Mouse (Mus musculus) embryonic facial prominence, embryonic 14.5 days (tissue): ENCODE data around the gene Atp6v0e. TPM values are rescaled to one million over a fixed set of nuclear protein-coding genes. Genes with fewer than 3 reads are reported as not detected.

Experiments used
- ATAC-seq: fragments of 200-750 bp; cut with Nextera tagmentation; 2 replicates; pipeline ENCODE4 v1.8.0; 2017; ENCODE audit warnings: low read depth, moderate number of reproducible peaks, moderate TSS enrichment
- DNase-seq: peaks from one replicate; pipeline ENCODE4 v3.0.0-alpha.2; 2015; ENCODE audit warnings: low spot score
- H3K27ac ChIP-seq: fragments of 300-500 bp; sonication (generic); replicated peaks from 2 replicates; pipeline ENCODE4 v1.5.1; 2014; ENCODE audit warnings: low read depth, mild to moderate bottlenecking, low read length, moderate library complexity
- H3K27me3 ChIP-seq: fragments of 300-500 bp; sonication (generic); replicated peaks from 2 replicates; pipeline ENCODE4 v1.6.1; 2014; ENCODE audit warnings: low read length; ENCODE audit not compliant: control insufficient read depth, insufficient read depth
- H3K36me3 ChIP-seq: fragments of 300-500 bp; sonication (generic); 2 replicates; pipeline ENCODE4 v1.6.1; 2014; ENCODE audit warnings: low read length, mixed read lengths; ENCODE audit not compliant: control insufficient read depth, insufficient read depth
- H3K4me1 ChIP-seq: fragments of 300-500 bp; sonication (generic); 2 replicates; pipeline ENCODE4 v1.6.1; 2014; ENCODE audit warnings: antibody characterized with exemption, low read length; ENCODE audit not compliant: control insufficient read depth, insufficient read depth
- H3K4me2 ChIP-seq: fragments of 300-500 bp; sonication (generic); 2 replicates; pipeline ENCODE4 v1.6.1; 2014; ENCODE audit warnings: low read depth, mild to moderate bottlenecking, low read length, moderate library complexity, mixed read lengths
- H3K4me3 ChIP-seq: fragments of 300-500 bp; sonication (generic); 2 replicates; pipeline ENCODE4 v1.5.1; 2014; ENCODE audit warnings: low read depth, mild to moderate bottlenecking, low read length
- H3K9ac ChIP-seq: fragments of 300-500 bp; sonication (generic); 2 replicates; pipeline ENCODE4 v1.6.1; 2014; ENCODE audit warnings: low read depth, mild to moderate bottlenecking, low read length, moderate library complexity, mixed read lengths
- H3K9me3 ChIP-seq: fragments of 300-500 bp; sonication (generic); 2 replicates; pipeline ENCODE4 v1.6.1; 2016; ENCODE audit warnings: low read length; ENCODE audit not compliant: control insufficient read depth
- WGBS: fragments of 180-500 bp; shearing (Covaris S2); extraction: QIAGEN DNeasy Blood & Tissue Kit; methylation state at CpG from one replicate; pipeline ENCODE4 v1.1.7; 2014; 5-methylcytosine and 5-hydroxymethylcytosine counted together
- polyA plus RNA-seq: library from polyadenylated mRNA; unstranded; fragments of >200 nt; fragmentation: Nextera tagmentation; extraction: Ambion mirVana; gene quantifications from 2 replicates; pipeline ENCODE4 v1.2.1, GENCODE M21; 2014

Gene Atp6v0e
- polyA plus RNA-seq, 1 experiment from 2014 or later, result 261 TPM

GRCm38 (mm10) chr17:26621912-26622311, 41.1 kb upstream of the Atp6v0e start:
- no peak overlapping the region for H3K4me2 ChIP-seq
- H3K9me3 ChIP-seq, result no peaks in the 10 kb centered on the region
- H3K27ac ChIP-seq, result no peak overlapping the region
- WGBS, result 84% methylated on average over 5 of the region's 5 CpGs
- no peaks in the 10 kb centered on the region for H3K4me1 ChIP-seq
- H3K4me3 ChIP-seq, result no peak overlapping the region
- H3K9ac ChIP-seq, result no peak overlapping the region
- ATAC-seq, result no peak
- peaks cover 59% of the 10 kb centered on the region for H3K36me3 ChIP-seq
- no peaks in the 10 kb centered on the region for H3K27me3 ChIP-seq
- DNase-seq, result no peak

- DNase-seq (no peak), ATAC-seq (no peak)
- Histone ChIP-seq H3K27ac (no peak overlapping the region), H3K9ac (no peak overlapping the region), H3K36me3 (peaks cover 68% of the 10 kb centered on the region), H3K4me2 (no peak overlapping the region), H3K4me3 (no peak overlapping the region), H3K27me3 (no peaks in the 10 kb centered on the region), H3K4me1 (no peaks in the 10 kb centered on the region), H3K9me3 (no peaks in the 10 kb centered on the region)
- WGBS, result 80% methylated on average over 6 of the region's 6 CpGs
Measured at GRCm38 (mm10) chr17:26623991-26624390, 39.0 kb upstream of the Atp6v0e start.

GRCm38 (mm10) chr17:26624999-26625398, 38.0 kb upstream of the Atp6v0e start:
- H3K9me3 ChIP-seq, result no peaks in the 10 kb centered on the region
- 91% methylated on average over 10 of the region's 10 CpGs for WGBS

GRCm38 (mm10) chr17:26625521-26626010, 37.5 kb upstream of the Atp6v0e start:
- H3K4me2 ChIP-seq, result no peak overlapping the region
- no peaks in the 10 kb centered on the region for H3K4me1 ChIP-seq
- H3K9ac ChIP-seq, result no peak overlapping the region
- ATAC-seq (no peak), DNase-seq (no peak)
- 94% methylated on average over 2 of the region's 2 CpGs for WGBS
- H3K27ac ChIP-seq, result no peak overlapping the region
- H3K27me3 ChIP-seq, result no peaks in the 10 kb centered on the region
- peaks cover 76% of the 10 kb centered on the region for H3K36me3 ChIP-seq
- H3K4me3 ChIP-seq, result no peak overlapping the region
- H3K9me3 ChIP-seq, result no peaks in the 10 kb centered on the region

More at GRCm38 (mm10) chr17:26624999-26625398, 38.0 kb upstream of the Atp6v0e start:
- Histone ChIP-seq H3K27ac (no peak overlapping the region), H3K36me3 (peaks cover 70% of the 10 kb centered on the region), H3K4me1 (no peaks in the 10 kb centered on the region), H3K9ac (no peak overlapping the region), H3K4me3 (no peak overlapping the region), H3K27me3 (no peaks in the 10 kb centered on the region), H3K4me2 (no peak overlapping the region)
- DNase-seq (no peak), ATAC-seq (no peak)

- H3K36me3 ChIP-seq, result peaks cover 84% of the 10 kb centered on the region
- H3K4me3 ChIP-seq, result no peak overlapping the region
- WGBS, result 91% methylated on average over 6 of the region's 6 CpGs
- no peak overlapping the region for H3K27ac ChIP-seq
- no peaks in the 10 kb centered on the region for H3K27me3 ChIP-seq
- H3K4me1 ChIP-seq, result no peaks in the 10 kb centered on the region
- no peak for ATAC-seq
- H3K9me3 ChIP-seq, result no peaks in the 10 kb centered on the region
- no peak overlapping the region for H3K9ac ChIP-seq
- DNase-seq, result no peak
- no peak overlapping the region for H3K4me2 ChIP-seq
Measured at GRCm38 (mm10) chr17:26628479-26628878, 34.6 kb upstream of the Atp6v0e start.

- no peaks in the 10 kb centered on the region for H3K4me1 ChIP-seq
- H3K27me3 ChIP-seq, result no peaks in the 10 kb centered on the region
- no peak overlapping the region for H3K9ac ChIP-seq
- H3K36me3 ChIP-seq, result peaks cover 84% of the 10 kb centered on the region
- no peaks in the 10 kb centered on the region for H3K9me3 ChIP-seq
- no peak overlapping the region for H3K4me2 ChIP-seq
- H3K27ac ChIP-seq, result no peak overlapping the region
- DNase-seq (no peak), ATAC-seq (no peak)
- 96% methylated on average over 3 of the region's 3 CpGs for WGBS
- H3K4me3 ChIP-seq, result no peak overlapping the region
Measured at GRCm38 (mm10) chr17:26628936-26629335, 34.1 kb upstream of the Atp6v0e start.

- no peak for ATAC-seq
- Histone ChIP-seq H3K4me3 (no peak overlapping the region), H3K4me1 (no peaks in the 10 kb centered on the region), H3K9ac (no peak overlapping the region), H3K36me3 (peaks cover 83% of the 10 kb centered on the region), H3K9me3 (no peaks in the 10 kb centered on the region), H3K27ac (no peak overlapping the region), H3K27me3 (no peaks in the 10 kb centered on the region), H3K4me2 (no peak overlapping the region)
- DNase-seq, result no peak
- 82% methylated on average over 8 of the region's 8 CpGs for WGBS
Measured at GRCm38 (mm10) chr17:26631811-26632327, 31.2 kb upstream of the Atp6v0e start.

- Histone ChIP-seq H3K27me3 (no peaks in the 10 kb centered on the region), H3K36me3 (peaks cover 82% of the 10 kb centered on the region), H3K9ac (no peak overlapping the region), H3K4me3 (no peak overlapping the region), H3K9me3 (no peaks in the 10 kb centered on the region), H3K4me1 (no peaks in the 10 kb centered on the region), H3K4me2 (no peak overlapping the region), H3K27ac (no peak overlapping the region)
- 95% methylated on average over 9 of the region's 9 CpGs for WGBS
- no peak for ATAC-seq
- DNase-seq, result no peak
Measured at GRCm38 (mm10) chr17:26633186-26633585, 29.8 kb upstream of the Atp6v0e start.

GRCm38 (mm10) chr17:26633926-26634325, 29.1 kb upstream of the Atp6v0e start:
- WGBS, result 93% methylated on average over 8 of the region's 9 CpGs
- Histone ChIP-seq H3K4me2 (no peak overlapping the region), H3K9me3 (no peaks in the 10 kb centered on the region), H3K27me3 (no peaks in the 10 kb centered on the region), H3K27ac (no peak overlapping the region), H3K4me3 (no peak overlapping the region), H3K36me3 (peaks cover 80% of the 10 kb centered on the region), H3K4me1 (no peaks in the 10 kb centered on the region), H3K9ac (no peak overlapping the region)
- ATAC-seq (no peak), DNase-seq (no peak)
